Mouse (Mus musculus) CH12F3 (cell line): ENCODE data around the gene Scgb2b26.
"Not testable (repeated sequence)": the region's sequence is repeated elsewhere in the genome, so short reads cannot be mapped to it uniquely, and the experiment has no call there.

Source experiments
- in situ Hi-C: fragments of 300-500 bp; cut with MboI; formaldehyde crosslinking; loops from 2 replicates; pipeline ENCODE4 v1.14.3; 2020; ENCODE audit warnings: low sequenced_read_pairs

The Scgb2b26 gene

GRCm38 (mm10) chr7:33944940-33945339, at the start of gene Scgb2b26:
Gene Scgb2b26 (minus strand): TSS chr7:33945040.
- in situ Hi-C loops, result no loop called here

- in situ Hi-C loops, result not testable (repeated sequence)
Observed at GRCm38 (mm10) chr7:33982281-33982680, 37.4 kb upstream of the Scgb2b26 start.

GRCm38 (mm10) chr7:33902982-33903381, 41.9 kb downstream of the Scgb2b26 start:
- in situ Hi-C loops, result no loop called here

- in situ Hi-C loops, result no loop called here
Observed at GRCm38 (mm10) chr7:33900803-33901202, 44.0 kb downstream of the Scgb2b26 start.

- in situ Hi-C loops, result no loop called here
Observed at GRCm38 (mm10) chr7:33900007-33900406, 44.8 kb downstream of the Scgb2b26 start.
